Mouse (Mus musculus): ENCODE measurements at regions not wholly inside any gene's neighbourhood (a gene's known extent, or its start where the extent isn't known, plus 50 kb on each side); places are given as distances from the start of the nearest gene placed in this dataset.

GRCm38 (mm10) chr4:58693018-58693417, 94.5 kb downstream of the Olfr267 start:
- DNase-seq (ENCODE audit: low spot score): no peak
- Histone ChIP-seq H3K27me3 (ENCODE audit: insufficient read depth, poor library complexity, severe bottlenecking) (no peaks in the 10 kb centered on the region), H3K4me1 (replicated peaks) (0 out of 2 replicates have a peak, but pooled peaks cover 5% of the 10 kb centered on the region), H3K36me3 (no peaks in the 10 kb centered on the region), H3K9me3 (no peaks in the 10 kb centered on the region), H3K4me3 (no peak overlapping the region), H3K27ac (no peak overlapping the region)
- WGBS: 84% methylated on average over 6 of the region's 6 CpGs

DNA sequence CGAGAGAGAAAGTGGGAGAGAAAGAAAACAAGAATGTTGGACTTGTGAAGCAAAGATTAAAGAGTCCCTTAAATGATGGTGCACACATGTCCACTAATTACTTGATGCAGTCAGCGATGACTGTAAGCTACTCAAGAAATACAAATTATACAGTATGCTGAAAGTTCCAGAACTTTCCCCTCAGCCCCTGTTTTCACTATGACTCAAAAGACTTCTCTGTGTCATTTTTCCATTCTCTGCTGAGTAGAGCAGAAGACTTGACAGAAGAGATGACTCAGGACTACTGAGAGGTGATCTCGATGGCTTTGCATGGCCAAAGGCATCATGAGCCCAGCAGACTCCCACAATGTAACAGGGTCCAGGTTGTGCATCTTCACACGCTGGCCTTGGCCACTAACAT, 105.6 kb downstream of the Olfr267 start:
- H3K4me3 ChIP-seq: no peak overlapping the region
- WGBS: 87% methylated on average over 4 of the region's 4 CpGs
- H3K9me3 ChIP-seq: no peaks in the 10 kb centered on the region
- H3K27ac ChIP-seq: no peak overlapping the region
- 0 out of 2 replicates have a peak, but pooled peaks cover 6% of the 10 kb centered on the region for H3K4me1 ChIP-seq (replicated peaks)
- no peaks in the 10 kb centered on the region for H3K36me3 ChIP-seq
- H3K27me3 ChIP-seq (ENCODE audit: insufficient read depth, poor library complexity, severe bottlenecking): no peaks in the 10 kb centered on the region
- no peak for DNase-seq (ENCODE audit: low spot score)

DNA sequence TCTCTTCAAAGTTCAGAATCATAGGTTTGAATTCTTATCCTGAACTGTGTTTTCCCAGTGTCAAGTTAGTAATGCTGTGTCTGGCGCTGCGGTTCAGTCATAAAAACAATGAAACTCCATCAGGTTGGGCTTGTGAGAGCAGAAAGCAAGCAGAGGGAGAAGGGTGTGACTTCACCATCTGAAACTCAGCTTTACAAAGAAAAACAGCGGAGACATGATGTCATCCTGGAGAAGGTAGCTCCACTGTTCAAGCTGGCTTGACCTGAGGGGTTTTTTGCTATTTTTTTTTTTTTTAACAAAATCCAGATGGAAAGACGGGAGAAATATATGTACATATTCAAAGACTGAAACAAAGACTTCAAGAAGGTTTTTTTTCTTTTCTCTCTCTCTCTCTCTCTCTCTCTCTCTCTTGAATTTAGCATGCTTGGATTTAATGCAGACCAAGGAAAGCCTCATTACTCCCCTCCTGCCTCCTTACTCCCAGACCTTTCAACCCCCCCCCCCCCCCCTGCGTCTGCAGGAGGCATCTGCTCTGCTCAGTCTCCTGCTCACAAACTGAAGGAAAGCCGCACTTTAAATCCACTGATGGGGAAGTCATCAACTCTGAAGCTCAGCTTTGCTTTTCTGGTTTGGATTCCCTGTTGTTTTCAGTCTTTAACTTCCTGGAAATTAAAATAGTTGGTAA, 109.7 kb downstream of the Olfr267 start:
- no peak overlapping the region for H3K4me3 ChIP-seq
- 48% methylated on average over 6 of the region's 6 CpGs for WGBS
- peak overlapping the region; percentile 3; the same call in 1 of the 2 replicates for H3K27ac ChIP-seq
- no peaks in the 10 kb centered on the region for H3K9me3 ChIP-seq
- H3K27me3 ChIP-seq (ENCODE audit: insufficient read depth, poor library complexity, severe bottlenecking): no peaks in the 10 kb centered on the region
- no peaks in the 10 kb centered on the region for H3K36me3 ChIP-seq
- no peak for DNase-seq (ENCODE audit: low spot score)
- 0 out of 2 replicates have a peak, but pooled peaks cover 6% of the 10 kb centered on the region for H3K4me1 ChIP-seq (replicated peaks)

- Histone ChIP-seq H3K27me3 (ENCODE audit: insufficient read depth, poor library complexity, severe bottlenecking) (no peaks in the 10 kb centered on the region), H3K4me1 (replicated peaks) (peaks cover 18% of the 10 kb centered on the region), H3K27ac (peak overlapping the region; percentile 53), H3K36me3 (no peaks in the 10 kb centered on the region), H3K4me3 (no peak overlapping the region), H3K9me3 (no peaks in the 10 kb centered on the region)
- DNase-seq (ENCODE audit: low spot score): peak; percentile 63
- WGBS: 52% methylated on average over 14 of the region's 14 CpGs
These were observed 116.0 kb downstream of the Olfr267 start for GRCm38 (mm10) chr4:58671406-58672035.

DNA sequence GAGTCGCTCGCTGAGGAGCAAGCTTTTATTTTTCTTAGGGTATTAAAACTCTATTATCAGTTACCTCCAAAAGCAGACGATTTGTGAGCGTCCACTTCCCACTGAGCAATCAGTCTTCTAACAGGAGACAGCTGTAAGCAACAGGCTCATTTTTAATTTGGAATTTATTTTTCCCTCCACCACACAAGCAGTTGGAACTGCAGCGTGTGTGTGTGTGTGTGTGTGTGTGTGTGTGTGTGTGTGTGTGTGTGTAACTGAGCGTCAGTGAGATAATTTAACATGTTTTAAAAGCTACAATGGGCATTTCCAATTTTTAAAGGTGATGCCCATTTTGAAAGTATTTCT, 116.6 kb downstream of the Olfr267 start:
- Histone ChIP-seq H3K9me3 (no peaks in the 10 kb centered on the region), H3K27me3 (ENCODE audit: insufficient read depth, poor library complexity, severe bottlenecking) (no peaks in the 10 kb centered on the region), H3K4me3 (no peak overlapping the region), H3K27ac (0 out of 2 replicates have a peak overlapping the region, but pooled peaks have one; percentile 40), H3K36me3 (no peaks in the 10 kb centered on the region), H3K4me1 (replicated peaks) (peaks cover 18% of the 10 kb centered on the region)
- WGBS: 40% methylated on average over 6 of the region's 6 CpGs
- no peak for DNase-seq (ENCODE audit: low spot score)

DNA sequence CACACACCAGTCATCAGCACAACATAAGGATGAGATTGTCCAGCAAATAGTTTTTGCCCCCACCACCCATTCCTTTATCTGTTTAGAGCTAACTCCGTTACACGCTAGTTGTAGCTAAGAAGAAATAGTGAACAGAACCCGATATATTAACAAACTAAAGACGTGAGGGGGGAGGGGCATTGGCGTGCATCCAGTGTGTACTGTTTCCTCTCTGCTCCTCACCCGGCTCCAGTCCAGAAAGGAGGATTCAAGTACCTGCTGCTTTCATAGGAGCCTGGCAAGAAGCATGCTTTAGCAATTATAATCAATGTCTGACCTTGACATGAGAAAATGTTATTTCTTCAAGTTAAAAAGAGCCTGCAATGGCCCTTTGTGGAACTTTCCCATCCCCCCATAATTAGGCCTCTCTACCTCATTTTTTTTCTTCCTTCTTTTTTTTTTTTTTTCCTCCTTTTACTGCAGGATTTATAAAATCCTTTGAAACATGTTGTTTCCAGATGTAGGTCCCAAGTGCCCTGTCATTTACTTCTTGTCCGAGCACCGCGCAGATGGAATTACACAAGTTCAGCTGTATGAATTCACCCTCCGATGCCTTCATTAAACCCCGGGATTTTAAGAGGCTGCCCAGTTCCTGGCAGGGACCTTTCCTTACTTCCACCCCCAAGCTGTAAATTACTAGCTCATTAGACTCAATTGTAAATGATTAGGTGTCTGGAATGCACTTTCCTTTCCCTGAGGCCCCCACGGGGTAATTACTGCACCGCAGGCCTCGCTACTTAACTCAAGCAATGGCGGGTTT, 116.6 kb upstream of the Lpar1 start:
- H3K4me3 ChIP-seq: no peak overlapping the region
- no peaks in the 10 kb centered on the region for H3K27me3 ChIP-seq (ENCODE audit: insufficient read depth, poor library complexity, severe bottlenecking)
- DNase-seq (ENCODE audit: low spot score): peak; percentile 45
- H3K9me3 ChIP-seq: no peaks in the 10 kb centered on the region
- WGBS: 49% methylated on average over 15 of the region's 15 CpGs
- H3K27ac ChIP-seq: 0 out of 2 replicates have a peak overlapping the region, but pooled peaks have one; percentile 40
- no peaks in the 10 kb centered on the region for H3K36me3 ChIP-seq
- H3K4me1 ChIP-seq (replicated peaks): peaks cover 18% of the 10 kb centered on the region

- Histone ChIP-seq H3K27me3 (ENCODE audit: insufficient read depth, poor library complexity, severe bottlenecking) (no peaks in the 10 kb centered on the region), H3K36me3 (no peaks in the 10 kb centered on the region), H3K4me3 (no peak overlapping the region), H3K4me1 (replicated peaks) (peaks cover 18% of the 10 kb centered on the region), H3K27ac (no peak overlapping the region), H3K9me3 (no peaks in the 10 kb centered on the region)
- DNase-seq (ENCODE audit: low spot score): no peak
- 66% methylated on average over 8 of the region's 8 CpGs for WGBS
These were observed 114.9 kb upstream of the Lpar1 start for GRCm38 (mm10) chr4:58668368-58669153.

DNA sequence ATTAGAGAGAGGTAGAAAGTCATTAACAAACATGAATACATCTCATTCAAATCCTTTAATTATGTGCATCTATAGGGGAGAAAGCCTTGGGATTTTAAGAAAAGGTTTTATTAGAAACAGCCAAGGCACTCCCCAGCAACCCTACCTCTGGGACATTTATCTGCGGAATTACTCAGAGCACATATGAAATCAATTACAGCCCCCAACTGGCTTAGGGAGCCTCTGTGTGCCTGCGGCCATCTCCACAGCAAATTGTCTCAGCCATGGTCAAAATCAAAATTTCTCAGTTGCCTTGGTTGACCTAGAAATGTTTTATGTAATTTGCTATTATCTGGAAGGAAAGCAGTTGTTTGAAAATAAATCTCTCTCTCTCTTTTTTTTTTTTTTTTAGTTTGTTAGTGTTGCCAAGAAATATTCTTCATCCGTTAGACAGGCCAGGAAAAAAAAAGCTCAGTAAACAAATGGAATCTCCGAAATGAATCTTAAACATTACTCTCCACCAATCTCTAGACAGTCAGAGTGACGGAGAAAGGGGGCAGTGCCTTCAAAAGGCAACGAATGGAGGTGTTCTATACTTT, 110.0 kb upstream of the Lpar1 start:
- WGBS: 57% methylated on average over 6 of the region's 6 CpGs
- H3K4me3 ChIP-seq: no peak overlapping the region
- no peaks in the 10 kb centered on the region for H3K9me3 ChIP-seq
- H3K27me3 ChIP-seq (ENCODE audit: insufficient read depth, poor library complexity, severe bottlenecking): no peaks in the 10 kb centered on the region
- no peaks in the 10 kb centered on the region for H3K4me1 ChIP-seq (replicated peaks)
- no peak for DNase-seq (ENCODE audit: low spot score)
- H3K27ac ChIP-seq: no peak overlapping the region
- H3K36me3 ChIP-seq: no peaks in the 10 kb centered on the region

GRCm38 (mm10) chr4:58661781-58662293, 108.1 kb upstream of the Lpar1 start:
- WGBS: 81% methylated on average over 4 of the region's 4 CpGs
- Histone ChIP-seq H3K27me3 (ENCODE audit: insufficient read depth, poor library complexity, severe bottlenecking) (no peaks in the 10 kb centered on the region), H3K36me3 (no peaks in the 10 kb centered on the region), H3K4me1 (replicated peaks) (0 out of 2 replicates have a peak, but pooled peaks cover 6% of the 10 kb centered on the region), H3K27ac (no peak overlapping the region), H3K9me3 (no peaks in the 10 kb centered on the region), H3K4me3 (no peak overlapping the region)
- DNase-seq (ENCODE audit: low spot score): no peak

- H3K27ac ChIP-seq: no peak overlapping the region
- DNase-seq (ENCODE audit: low spot score): no peak
- 73% methylated on average over 5 of the region's 5 CpGs for WGBS
These were observed 106.8 kb upstream of the Lpar1 start for GRCm38 (mm10) chr4:58660511-58660910.

GRCm38 (mm10) chr4:58658206-58658605, 104.5 kb upstream of the Lpar1 start:
- 57% methylated on average over 6 of the region's 6 CpGs for WGBS
- no peak overlapping the region for H3K27ac ChIP-seq
- DNase-seq (ENCODE audit: low spot score): no peak

More at GRCm38 (mm10) chr4:58660511-58660910, 106.8 kb upstream of the Lpar1 start:
- Histone ChIP-seq H3K4me3 (no peak overlapping the region), H3K27me3 (ENCODE audit: insufficient read depth, poor library complexity, severe bottlenecking) (no peaks in the 10 kb centered on the region), H3K36me3 (no peaks in the 10 kb centered on the region), H3K4me1 (replicated peaks) (0 out of 2 replicates have a peak, but pooled peaks cover 6% of the 10 kb centered on the region), H3K9me3 (no peaks in the 10 kb centered on the region)

DNA sequence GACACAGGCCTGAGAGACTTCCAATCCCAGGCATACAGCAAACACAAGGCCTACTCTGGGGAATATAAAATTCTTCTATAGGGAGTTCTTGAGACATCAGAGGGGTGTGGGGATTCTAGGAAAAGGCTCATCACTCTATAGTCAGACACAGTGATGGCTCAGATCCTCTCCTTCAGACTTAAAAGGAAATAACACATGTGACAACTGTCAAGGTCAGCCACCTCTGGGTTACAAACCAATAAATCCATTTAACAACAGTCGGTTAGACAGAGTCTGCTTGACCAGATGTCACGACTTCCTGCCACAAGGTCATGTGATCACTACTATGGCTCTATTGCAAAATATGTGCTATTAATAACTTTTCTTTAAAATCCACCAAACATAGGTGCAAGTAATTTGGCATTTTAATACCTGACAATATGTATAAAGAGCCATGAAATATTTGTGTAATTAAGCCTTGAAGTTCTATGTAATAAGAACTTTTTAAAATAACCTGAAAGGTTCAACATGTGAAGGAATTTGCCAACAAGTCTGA, 94.1 kb upstream of the Lpar1 start:
- Histone ChIP-seq H3K9me3 (no peaks in the 10 kb centered on the region), H3K4me1 (replicated peaks) (no peaks in the 10 kb centered on the region), H3K27me3 (ENCODE audit: insufficient read depth, poor library complexity, severe bottlenecking) (no peaks in the 10 kb centered on the region), H3K36me3 (no peaks in the 10 kb centered on the region), H3K27ac (no peak overlapping the region), H3K4me3 (no peak overlapping the region)
- 67% methylated on average over 2 of the region's 2 CpGs for WGBS
- no peak for DNase-seq (ENCODE audit: low spot score)

More at GRCm38 (mm10) chr4:58658206-58658605, 104.5 kb upstream of the Lpar1 start:
- no peaks in the 10 kb centered on the region for H3K36me3 ChIP-seq
- H3K4me1 ChIP-seq (replicated peaks): 0 out of 2 replicates have a peak, but pooled peaks cover 6% of the 10 kb centered on the region
- no peak overlapping the region for H3K4me3 ChIP-seq
- no peaks in the 10 kb centered on the region for H3K9me3 ChIP-seq
- H3K27me3 ChIP-seq (ENCODE audit: insufficient read depth, poor library complexity, severe bottlenecking): no peaks in the 10 kb centered on the region

Data from hindbrain, embryonic 10.5 days (tissue).